Mouse (Mus musculus) liver, embryonic 14.5 days (tissue): ENCODE results near the gene Tulp2.

Source experiments
- CTCF ChIP-seq: IDR thresholded peaks from 2 replicates; pipeline ENCODE4 v1.5.1; 2016; ENCODE audit warnings: antibody characterized with exemption, low read depth, control low read depth
- EP300 ChIP-seq: IDR thresholded peaks from 2 replicates; pipeline ENCODE4 v1.6.1; 2016; ENCODE audit warnings: antibody characterized with exemption, low read depth

GRCm38 (mm10) chr7:45470869-45471268 lies 10.8 kb upstream of the Tulp2 start:
- TF ChIP-seq CTCF (peak; percentile 81), EP300 (no peak)
